Mouse (Mus musculus): ENCODE results near the gene Prtg. TPM values are rescaled to one million over a fixed set of nuclear protein-coding genes. Genes with fewer than 3 reads are reported as not detected.

The Prtg gene
- polyA plus RNA-seq, 1 experiment from 2014 or later: 0.36 TPM

DNA sequence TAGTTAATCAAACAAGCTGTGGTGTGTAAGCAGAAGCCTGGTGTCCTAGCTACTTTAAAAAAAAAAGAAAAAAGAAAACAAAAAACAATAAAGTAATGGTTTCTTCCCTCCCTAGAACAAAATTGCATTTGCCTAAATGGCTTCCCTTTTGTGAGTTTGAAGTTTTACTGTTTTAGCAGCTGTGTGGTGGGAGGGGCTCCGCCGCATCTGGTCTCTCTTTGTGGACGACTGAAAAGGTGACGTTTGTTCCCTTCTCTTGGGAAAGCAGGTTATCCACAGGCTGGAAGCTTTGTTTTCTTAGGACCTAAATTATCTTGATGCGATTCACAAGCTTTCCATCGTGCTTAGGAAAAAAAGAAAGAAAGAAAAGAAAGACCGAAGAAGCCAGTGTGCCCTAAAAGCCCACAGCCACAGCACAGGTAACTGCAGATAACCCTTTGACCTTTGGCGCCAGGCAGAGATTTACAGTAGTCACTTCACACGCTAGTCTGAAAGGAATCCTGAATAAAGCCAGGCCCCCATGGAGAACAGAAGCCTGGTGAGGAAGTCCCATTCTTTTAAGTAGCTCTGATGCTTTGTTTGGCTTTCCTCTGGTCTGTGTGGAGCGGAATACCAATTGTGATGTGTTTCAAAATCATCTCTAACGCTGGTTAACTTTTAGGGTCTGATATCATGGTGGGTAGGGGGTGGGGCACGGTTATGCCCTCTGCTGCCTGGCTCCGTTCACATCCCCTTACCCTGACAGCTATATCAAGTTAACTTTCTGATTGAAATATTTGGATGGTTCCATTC is 65.0 kb downstream of the Prtg start:
- peak overlapping the region; percentile 57 for H3K4me2 ChIP-seq (replicated peaks)
- ATAC-seq (ENCODE audit: low FRiP score, low read depth): no peak
- 0 out of 2 replicates have a peak overlapping the region, but pooled peaks have one; percentile 8 for H3K9ac ChIP-seq
- 12% methylated on average over 13 of the region's 13 CpGs for WGBS
- H3K4me3 ChIP-seq: peak overlapping the region; percentile 15; the same call in 1 of the 2 replicates
- H3K27ac ChIP-seq: no peak overlapping the region
- H3K9me3 ChIP-seq: no peaks in the 10 kb centered on the region
- peaks cover 14% of the 10 kb centered on the region for H3K4me1 ChIP-seq
- H3K27me3 ChIP-seq: no peaks in the 10 kb centered on the region
- no peaks in the 10 kb centered on the region for H3K36me3 ChIP-seq

GRCm38 (mm10) chr9:72872298-72873130 is 65.8 kb downstream of the Prtg start:
- Histone ChIP-seq H3K4me2 (replicated peaks) (peak overlapping the region; percentile 57; the same call in 1 of the 2 replicates), H3K27me3 (no peaks in the 10 kb centered on the region), H3K9ac (no peak overlapping the region), H3K4me3 (no peak overlapping the region), H3K4me1 (peaks cover 14% of the 10 kb centered on the region), H3K9me3 (no peaks in the 10 kb centered on the region), H3K36me3 (no peaks in the 10 kb centered on the region), H3K27ac (no peak overlapping the region)
- no peak for ATAC-seq (ENCODE audit: low FRiP score, low read depth)
- 34% methylated on average over 8 of the region's 8 CpGs for WGBS

- WGBS: 90% methylated on average over 2 of the region's 2 CpGs
- no peak for ATAC-seq (ENCODE audit: low FRiP score, low read depth)
- H3K4me1 ChIP-seq: peaks cover 29% of the 10 kb centered on the region
Measured at GRCm38 (mm10) chr9:72875878-72876277, 69.2 kb downstream of the Prtg start.

GRCm38 (mm10) chr9:72877905-72878304 is 71.2 kb downstream of the Prtg start:
- H3K9ac ChIP-seq: no peak overlapping the region
- WGBS: 21% methylated on average over 11 of the region's 11 CpGs
- no peaks in the 10 kb centered on the region for H3K36me3 ChIP-seq
- H3K27ac ChIP-seq: no peak overlapping the region
- peak overlapping the region; percentile 17; the same call in 1 of the 2 replicates for H3K4me2 ChIP-seq (replicated peaks)
- no peak overlapping the region for H3K4me3 ChIP-seq
- H3K4me1 ChIP-seq: peaks cover 28% of the 10 kb centered on the region
- no peaks in the 10 kb centered on the region for H3K9me3 ChIP-seq
- ATAC-seq (ENCODE audit: low FRiP score, low read depth): 0 out of 2 replicates have a peak, but pooled peaks have one; percentile 51
- peaks cover 7% of the 10 kb centered on the region; the same call in 1 of the 2 replicates for H3K27me3 ChIP-seq

More at GRCm38 (mm10) chr9:72875878-72876277, 69.2 kb downstream of the Prtg start:
- no peak overlapping the region for H3K27ac ChIP-seq
- no peak overlapping the region for H3K4me3 ChIP-seq
- H3K9me3 ChIP-seq: no peaks in the 10 kb centered on the region
- H3K36me3 ChIP-seq: no peaks in the 10 kb centered on the region
- H3K27me3 ChIP-seq: peaks cover 7% of the 10 kb centered on the region; the same call in 1 of the 2 replicates
- no peak overlapping the region for H3K4me2 ChIP-seq (replicated peaks)
- H3K9ac ChIP-seq: no peak overlapping the region

DNA sequence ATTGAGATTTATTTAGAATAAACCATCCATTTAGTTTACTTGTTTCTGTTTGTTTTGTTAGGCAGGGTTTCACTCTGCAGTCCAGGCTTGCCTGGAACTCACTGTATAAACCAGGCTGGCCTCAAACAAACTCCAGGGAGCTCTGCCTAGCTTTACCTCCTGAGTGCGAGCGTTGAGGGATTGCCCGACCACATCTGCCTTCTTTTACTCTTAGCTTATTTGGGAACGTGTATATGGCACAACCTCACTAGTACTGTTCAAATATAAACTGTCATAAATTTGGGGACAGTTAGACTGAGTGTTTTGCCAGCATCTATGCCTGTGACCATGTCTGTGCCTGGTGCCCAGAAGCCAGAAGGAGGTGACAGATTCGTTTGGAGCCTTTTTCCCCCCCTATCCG is 72.0 kb downstream of the Prtg start:
- H3K4me3 ChIP-seq: no peak overlapping the region
- no peaks in the 10 kb centered on the region for H3K36me3 ChIP-seq
- peaks cover 33% of the 10 kb centered on the region for H3K4me1 ChIP-seq
- H3K4me2 ChIP-seq (replicated peaks): no peak overlapping the region
- H3K9me3 ChIP-seq: no peaks in the 10 kb centered on the region
- no peak overlapping the region for H3K9ac ChIP-seq
- H3K27me3 ChIP-seq: peaks cover 7% of the 10 kb centered on the region; the same call in 1 of the 2 replicates
- ATAC-seq (ENCODE audit: low FRiP score, low read depth): no peak
- 32% methylated on average over 6 of the region's 6 CpGs for WGBS
- H3K27ac ChIP-seq: no peak overlapping the region

GRCm38 (mm10) chr9:72879601-72880000 is 72.9 kb downstream of the Prtg start:
- 78% methylated on average over 3 of the region's 3 CpGs for WGBS
- Histone ChIP-seq H3K9me3 (no peaks in the 10 kb centered on the region), H3K36me3 (no peaks in the 10 kb centered on the region), H3K9ac (no peak overlapping the region), H3K4me3 (no peak overlapping the region), H3K4me2 (replicated peaks) (no peak overlapping the region), H3K27ac (no peak overlapping the region), H3K27me3 (peaks cover 7% of the 10 kb centered on the region; the same call in 1 of the 2 replicates), H3K4me1 (peaks cover 36% of the 10 kb centered on the region)
- no peak for ATAC-seq (ENCODE audit: low FRiP score, low read depth)

DNA sequence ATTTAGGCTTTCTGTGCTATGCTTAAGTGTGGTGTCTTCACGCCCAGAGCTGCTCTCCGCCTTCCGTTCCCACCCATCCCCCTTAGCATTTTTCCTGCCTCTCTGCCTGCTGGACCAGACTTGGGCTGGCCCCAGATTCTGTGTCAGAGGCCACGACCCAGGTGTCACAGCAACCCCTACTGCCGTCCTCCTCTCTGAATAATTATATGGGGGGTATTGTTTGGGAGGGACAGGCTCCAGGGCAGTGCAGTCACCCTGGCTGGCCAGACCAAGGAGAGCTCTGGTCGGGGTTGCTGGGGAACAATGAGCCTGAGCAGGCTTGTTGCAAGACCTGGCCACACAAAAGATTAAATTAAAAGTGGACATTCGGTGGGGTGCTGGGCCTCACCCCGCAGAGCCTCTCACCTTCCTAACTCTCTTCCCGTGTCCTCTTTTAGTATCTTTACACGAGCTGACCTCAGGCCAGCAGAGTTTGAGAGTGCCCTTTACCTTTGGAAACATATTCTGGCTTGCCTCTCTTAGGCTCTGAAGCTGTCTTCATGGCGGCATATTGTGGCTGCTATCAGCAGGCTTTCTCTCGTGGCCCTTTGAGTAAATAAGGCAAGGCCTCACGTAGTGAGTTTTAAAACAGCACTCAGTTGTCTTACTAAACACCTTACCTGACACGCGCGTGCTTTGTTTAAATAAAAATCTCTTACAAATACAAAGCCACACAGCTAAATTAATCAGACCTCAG is 73.7 kb downstream of the Prtg start:
- H3K4me2 ChIP-seq (replicated peaks): no peak overlapping the region
- no peak overlapping the region for H3K27ac ChIP-seq
- H3K4me3 ChIP-seq: no peak overlapping the region
- H3K36me3 ChIP-seq: no peaks in the 10 kb centered on the region
- no peaks in the 10 kb centered on the region for H3K9me3 ChIP-seq
- H3K27me3 ChIP-seq: peaks cover 7% of the 10 kb centered on the region; the same call in 1 of the 2 replicates
- peaks cover 36% of the 10 kb centered on the region for H3K4me1 ChIP-seq
- no peak overlapping the region for H3K9ac ChIP-seq
- WGBS: 36% methylated on average over 16 of the region's 16 CpGs
- no peak for ATAC-seq (ENCODE audit: low FRiP score, low read depth)

GRCm38 (mm10) chr9:72881026-72881768 is 74.5 kb downstream of the Prtg start:
- no peak for ATAC-seq (ENCODE audit: low FRiP score, low read depth)
- no peak overlapping the region for H3K4me3 ChIP-seq
- peaks cover 36% of the 10 kb centered on the region for H3K4me1 ChIP-seq
- no peaks in the 10 kb centered on the region for H3K9me3 ChIP-seq
- H3K27me3 ChIP-seq: peaks cover 7% of the 10 kb centered on the region; the same call in 1 of the 2 replicates
- H3K9ac ChIP-seq: no peak overlapping the region
- WGBS: 19% methylated on average over 15 of the region's 15 CpGs
- no peaks in the 10 kb centered on the region for H3K36me3 ChIP-seq
- no peak overlapping the region for H3K27ac ChIP-seq
- H3K4me2 ChIP-seq (replicated peaks): no peak overlapping the region

DNA sequence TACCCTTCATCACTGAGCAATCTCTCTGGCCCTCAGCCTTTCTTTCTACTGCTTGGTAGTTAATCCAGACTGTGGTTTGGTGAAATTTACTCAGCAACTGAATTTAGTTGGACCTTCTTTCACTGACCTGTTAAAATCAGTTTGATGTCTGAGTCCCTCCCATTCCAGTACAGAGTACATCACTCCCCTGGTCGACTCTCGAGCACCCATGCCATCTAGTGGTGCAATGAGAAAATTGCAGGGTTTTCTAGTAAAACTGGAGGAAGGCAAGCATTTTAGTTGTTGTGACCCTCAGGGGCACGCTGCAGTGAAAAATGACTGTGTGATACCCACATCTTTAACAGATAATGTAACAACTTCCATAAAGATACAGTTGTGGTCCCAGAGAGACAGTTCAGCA is 77.3 kb downstream of the Prtg start:
- Histone ChIP-seq H3K4me1 (peaks cover 24% of the 10 kb centered on the region), H3K4me2 (replicated peaks) (no peak overlapping the region), H3K36me3 (no peaks in the 10 kb centered on the region), H3K27ac (no peak overlapping the region), H3K27me3 (peaks cover 7% of the 10 kb centered on the region; the same call in 1 of the 2 replicates), H3K9me3 (no peaks in the 10 kb centered on the region), H3K4me3 (no peak overlapping the region), H3K9ac (no peak overlapping the region)
- ATAC-seq (ENCODE audit: low FRiP score, low read depth): peak; percentile 70; the same call in 1 of the 2 replicates
- WGBS: 17% methylated on average over 3 of the region's 3 CpGs

- no peak overlapping the region for H3K9ac ChIP-seq
- H3K4me2 ChIP-seq (replicated peaks): no peak overlapping the region
- H3K27ac ChIP-seq: no peak overlapping the region
- ATAC-seq (ENCODE audit: low FRiP score, low read depth): no peak
- WGBS: 78% methylated on average over 1 of the region's 1 CpGs
- peaks cover 3% of the 10 kb centered on the region; the same call in 1 of the 2 replicates for H3K4me1 ChIP-seq
- no peaks in the 10 kb centered on the region for H3K36me3 ChIP-seq
- H3K27me3 ChIP-seq: no peaks in the 10 kb centered on the region
- no peak overlapping the region for H3K4me3 ChIP-seq
- peaks cover under 1% of the 10 kb centered on the region; the same call in 1 of the 2 replicates for H3K9me3 ChIP-seq
Measured at GRCm38 (mm10) chr9:72889777-72890176, 83.1 kb downstream of the Prtg start.

DNA sequence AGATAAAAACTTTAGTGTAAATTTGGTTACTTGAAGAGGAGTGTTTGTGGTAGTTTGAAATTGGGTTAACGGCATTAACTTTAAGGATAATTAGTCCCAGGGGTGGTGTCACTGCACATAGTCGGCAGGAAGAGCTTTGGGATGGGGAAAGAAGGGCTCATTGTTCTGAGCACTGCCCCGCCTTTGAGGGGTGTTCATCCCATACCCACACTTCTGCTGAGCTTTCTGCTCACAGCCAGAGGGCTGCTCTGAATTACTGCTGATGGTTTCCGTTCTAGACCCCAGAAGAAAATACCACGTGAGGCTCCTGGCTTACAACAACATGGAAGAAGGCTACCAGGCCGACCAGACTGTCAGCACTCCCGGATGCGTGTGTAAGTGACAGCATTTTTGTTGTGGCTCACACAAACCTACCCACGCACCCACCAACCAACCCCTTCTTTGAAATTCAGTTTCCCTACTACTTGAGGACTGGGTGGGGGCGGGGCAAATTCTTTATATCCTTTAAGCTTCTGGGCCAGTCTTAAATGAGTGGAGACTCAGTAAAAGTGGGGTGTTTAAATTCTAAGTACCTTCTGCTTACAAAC is 83.9 kb downstream of the Prtg start:
- Histone ChIP-seq H3K9ac (no peak overlapping the region), H3K36me3 (no peaks in the 10 kb centered on the region), H3K4me3 (no peak overlapping the region), H3K27me3 (no peaks in the 10 kb centered on the region), H3K27ac (no peak overlapping the region), H3K9me3 (peaks cover 2% of the 10 kb centered on the region; the same call in 1 of the 2 replicates), H3K4me1 (peaks cover 3% of the 10 kb centered on the region; the same call in 1 of the 2 replicates), H3K4me2 (replicated peaks) (no peak overlapping the region)
- 69% methylated on average over 10 of the region's 10 CpGs for WGBS
- ATAC-seq (ENCODE audit: low FRiP score, low read depth): no peak
